Mouse (Mus musculus): ENCODE data around the gene Ing5. TPM values are rescaled to one million over a fixed set of nuclear protein-coding genes. Genes with fewer than 3 reads are reported as not detected.

Ing5 gene
- polyA plus RNA-seq, 1 experiment = 7.5 TPM

DNA sequence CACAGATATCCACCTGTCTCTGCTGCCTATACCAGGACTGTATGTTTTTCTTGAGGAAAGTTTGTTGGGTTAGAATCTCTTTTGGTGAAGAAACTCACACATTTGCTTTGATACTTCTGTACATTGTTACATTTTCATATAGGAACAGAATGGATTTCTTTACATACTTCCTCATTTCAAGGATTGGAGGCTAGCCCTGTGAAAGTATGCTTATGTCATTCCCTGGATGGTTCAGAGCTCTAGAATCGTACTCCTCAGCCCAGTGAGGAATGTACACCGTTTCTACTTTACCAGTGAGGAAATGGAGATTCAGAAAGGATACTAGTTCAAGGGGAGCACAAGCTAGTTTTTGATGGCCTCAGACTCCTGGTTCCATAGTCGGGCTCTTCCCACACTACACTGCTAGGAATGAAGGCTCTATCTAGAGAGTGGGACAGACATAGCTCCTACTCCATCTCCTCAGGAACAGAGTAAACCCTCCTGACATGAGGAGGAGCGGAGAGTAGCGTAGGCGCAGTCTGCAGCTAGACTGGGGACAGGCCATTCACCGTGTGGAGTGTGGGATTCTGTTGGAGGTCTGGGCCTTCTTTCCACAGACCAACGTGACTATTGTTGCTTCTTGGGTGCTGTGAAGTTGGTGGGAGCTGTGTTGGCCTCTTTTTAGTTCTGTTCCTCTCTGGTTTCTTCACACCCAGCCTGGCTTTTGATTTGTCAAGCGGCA is 38.7 kb upstream of the Ing5 start:
- no peaks in the 10 kb centered on the region for H3K27me3 ChIP-seq (ENCODE audit: control insufficient read depth, insufficient read depth, low read length)
- TF ChIP-seq CTCF (IDR thresholded peaks at IDR 0.05; ENCODE audit: borderline replicate concordance, insufficient read depth, low read depth, low read length) (no peak), POLR2A (IDR thresholded peaks at IDR 0.05; ENCODE audit: borderline replicate concordance, insufficient read depth, low read length) (no peak)
- H3K4me3 ChIP-seq (replicated peaks; ENCODE audit: insufficient read depth, low read depth, low read length) = no peak overlapping the region
- no peak overlapping the region for H3K27ac ChIP-seq (ENCODE audit: insufficient read depth, low read length)
- DNase-seq = no peak
- H3K4me1 ChIP-seq (ENCODE audit: control insufficient read depth, insufficient read depth, low read length) = no peaks in the 10 kb centered on the region
- 94% methylated on average over 9 of the region's 9 CpGs for WGBS

GRCm38 (mm10) chr1:93767600-93767999 is 36.2 kb upstream of the Ing5 start:
- Histone ChIP-seq H3K4me1 (ENCODE audit: control insufficient read depth, insufficient read depth, low read length) (no peaks in the 10 kb centered on the region), H3K27me3 (ENCODE audit: control insufficient read depth, insufficient read depth, low read length) (no peaks in the 10 kb centered on the region), H3K27ac (ENCODE audit: insufficient read depth, low read length) (no peak overlapping the region), H3K4me3 (replicated peaks; ENCODE audit: insufficient read depth, low read depth, low read length) (no peak overlapping the region)
- WGBS = 95% methylated on average over 6 of the region's 6 CpGs
- no peak for DNase-seq
- TF ChIP-seq POLR2A (IDR thresholded peaks at IDR 0.05; ENCODE audit: borderline replicate concordance, insufficient read depth, low read length) (no peak), CTCF (IDR thresholded peaks at IDR 0.05; ENCODE audit: borderline replicate concordance, insufficient read depth, low read depth, low read length) (no peak)

DNA sequence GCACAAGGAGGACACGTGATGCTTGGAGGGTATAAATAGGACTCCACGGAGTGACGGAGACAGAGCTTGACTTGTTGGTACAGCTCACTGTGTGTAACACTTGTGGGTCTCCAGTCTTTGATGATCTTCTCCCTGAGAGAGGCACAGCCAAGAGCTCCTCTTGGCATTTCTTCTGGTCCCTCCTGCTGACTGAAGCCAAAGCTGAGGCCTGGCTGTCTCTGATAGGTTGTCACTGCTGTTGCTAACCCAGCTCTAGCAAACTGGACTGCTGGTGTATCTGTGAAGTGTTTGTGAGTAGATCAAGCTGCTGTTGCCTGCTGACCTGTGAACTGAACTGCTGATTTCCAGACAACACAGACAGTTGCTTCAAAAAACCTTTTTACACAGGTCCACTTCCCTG is 33.9 kb upstream of the Ing5 start:
- DNase-seq = no peak
- Histone ChIP-seq H3K4me1 (ENCODE audit: control insufficient read depth, insufficient read depth, low read length) (no peaks in the 10 kb centered on the region), H3K27ac (ENCODE audit: insufficient read depth, low read length) (no peak overlapping the region), H3K27me3 (ENCODE audit: control insufficient read depth, insufficient read depth, low read length) (no peaks in the 10 kb centered on the region), H3K4me3 (replicated peaks; ENCODE audit: insufficient read depth, low read depth, low read length) (no peak overlapping the region)
- 89% methylated on average over 3 of the region's 3 CpGs for WGBS
- no peak for TF ChIP-seq CTCF (IDR thresholded peaks at IDR 0.05; ENCODE audit: borderline replicate concordance, insufficient read depth, low read depth, low read length)
- TF ChIP-seq POLR2A (IDR thresholded peaks at IDR 0.05; ENCODE audit: borderline replicate concordance, insufficient read depth, low read length) = no peak

GRCm38 (mm10) chr1:93776686-93777085 is 27.1 kb upstream of the Ing5 start:
- TF ChIP-seq POLR2A (IDR thresholded peaks at IDR 0.05; ENCODE audit: borderline replicate concordance, insufficient read depth, low read length) (no peak), CTCF (IDR thresholded peaks at IDR 0.05; ENCODE audit: borderline replicate concordance, insufficient read depth, low read depth, low read length) (no peak)
- WGBS = 63% methylated on average over 5 of the region's 5 CpGs
- DNase-seq = no peak
- Histone ChIP-seq H3K27ac (ENCODE audit: insufficient read depth, low read length) (no peak overlapping the region), H3K4me1 (ENCODE audit: control insufficient read depth, insufficient read depth, low read length) (no peaks in the 10 kb centered on the region), H3K4me3 (replicated peaks; ENCODE audit: insufficient read depth, low read depth, low read length) (no peak overlapping the region), H3K27me3 (ENCODE audit: control insufficient read depth, insufficient read depth, low read length) (no peaks in the 10 kb centered on the region)

- no peak overlapping the region for H3K4me3 ChIP-seq (replicated peaks; ENCODE audit: insufficient read depth, low read depth, low read length)
- TF ChIP-seq CTCF (IDR thresholded peaks at IDR 0.05; ENCODE audit: borderline replicate concordance, insufficient read depth, low read depth, low read length) (no peak), POLR2A (IDR thresholded peaks at IDR 0.05; ENCODE audit: borderline replicate concordance, insufficient read depth, low read length) (no peak)
- WGBS = 65% methylated on average over 2 of the region's 2 CpGs
- no peak overlapping the region for H3K27ac ChIP-seq (ENCODE audit: insufficient read depth, low read length)
- no peaks in the 10 kb centered on the region for H3K27me3 ChIP-seq (ENCODE audit: control insufficient read depth, insufficient read depth, low read length)
- H3K4me1 ChIP-seq (ENCODE audit: control insufficient read depth, insufficient read depth, low read length) = no peaks in the 10 kb centered on the region
- peak in 1 of 2 experiments; percentile 29 for DNase-seq
Observed at GRCm38 (mm10) chr1:93786912-93787311, 16.9 kb upstream of the Ing5 start.

DNA sequence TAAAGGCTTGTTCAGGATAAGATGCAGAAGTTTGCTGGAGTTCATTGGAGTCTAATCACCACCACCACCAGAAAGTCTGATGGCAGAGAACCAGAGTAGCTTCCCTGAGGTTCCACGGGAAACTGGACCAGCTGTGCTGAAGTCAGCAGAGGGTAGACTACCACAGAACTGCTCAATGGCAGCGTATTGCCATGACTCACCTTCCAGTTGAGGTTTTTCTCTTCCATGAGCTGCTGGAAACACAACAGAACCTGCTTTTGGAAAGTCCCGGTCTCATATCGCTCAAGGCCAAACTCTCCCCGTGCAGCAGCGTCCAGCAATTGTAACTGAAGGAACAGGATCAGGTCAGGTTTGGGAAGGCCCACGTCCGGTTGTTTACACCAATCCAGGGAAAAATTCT is 9.2 kb upstream of the Ing5 start:
- no peak for TF ChIP-seq POLR2A (IDR thresholded peaks at IDR 0.05; ENCODE audit: borderline replicate concordance, insufficient read depth, low read length)
- no peak for TF ChIP-seq CTCF (IDR thresholded peaks at IDR 0.05; ENCODE audit: borderline replicate concordance, insufficient read depth, low read depth, low read length)
- Histone ChIP-seq H3K4me1 (ENCODE audit: control insufficient read depth, insufficient read depth, low read length) (no peaks in the 10 kb centered on the region), H3K4me3 (replicated peaks; ENCODE audit: insufficient read depth, low read depth, low read length) (no peak overlapping the region), H3K27ac (ENCODE audit: insufficient read depth, low read length) (no peak overlapping the region), H3K27me3 (ENCODE audit: control insufficient read depth, insufficient read depth, low read length) (no peaks in the 10 kb centered on the region)
- no peak for DNase-seq
- WGBS = 96% methylated on average over 8 of the region's 8 CpGs

DNA sequence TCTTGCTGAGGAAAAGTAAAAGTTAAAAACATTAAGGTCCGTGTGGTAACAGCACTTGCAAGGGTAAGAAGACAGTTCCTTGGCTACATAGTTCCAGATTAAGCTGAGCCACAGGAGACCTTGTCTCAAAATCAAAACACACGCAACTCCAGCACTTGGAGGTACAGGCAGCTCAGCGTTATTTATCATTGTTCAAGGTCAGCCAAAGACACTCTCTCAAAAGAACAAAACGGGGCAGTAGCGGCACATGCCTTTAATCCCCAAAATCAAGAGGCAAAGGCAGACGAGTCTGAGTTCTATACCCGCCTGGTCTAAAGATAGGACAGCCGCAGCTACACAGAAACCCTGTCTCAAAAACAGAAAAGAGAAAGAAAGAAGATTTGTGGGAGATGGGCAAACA is 7.9 kb upstream of the Ing5 start:
- no peak overlapping the region for H3K4me3 ChIP-seq (replicated peaks; ENCODE audit: insufficient read depth, low read depth, low read length)
- no peak for DNase-seq
- TF ChIP-seq CTCF (IDR thresholded peaks at IDR 0.05; ENCODE audit: borderline replicate concordance, insufficient read depth, low read depth, low read length) = no peak
- TF ChIP-seq POLR2A (IDR thresholded peaks at IDR 0.05; ENCODE audit: borderline replicate concordance, insufficient read depth, low read length) = no peak

More for the DNA sequence above, 7.9 kb upstream of the Ing5 start:
- Histone ChIP-seq H3K27me3 (ENCODE audit: control insufficient read depth, insufficient read depth, low read length) (no peaks in the 10 kb centered on the region), H3K4me1 (ENCODE audit: control insufficient read depth, insufficient read depth, low read length) (no peaks in the 10 kb centered on the region), H3K27ac (ENCODE audit: insufficient read depth, low read length) (no peak overlapping the region)
- WGBS = 83% methylated on average over 8 of the region's 8 CpGs
